Mouse (Mus musculus) liver, embryonic 16.5 days (tissue): Measurements from ENCODE around the gene Pde9a. TPM values are rescaled to one million over a fixed set of nuclear protein-coding genes. Genes with fewer than 3 reads are reported as not detected.

ENCODE experiments used
- ATAC-seq: fragments of 200-750 bp; cut with Nextera tagmentation; 2 replicates; pipeline ENCODE4 v1.8.0; 2017; ENCODE audit warnings: low read depth, mild to moderate bottlenecking, moderate number of reproducible peaks, moderate library complexity
- H3K27ac ChIP-seq: fragments of 300-500 bp; sonication (generic); 2 replicates; pipeline ENCODE4 v1.5.1; 2014; ENCODE audit warnings: mild to moderate bottlenecking, low read length
- H3K27me3 ChIP-seq: fragments of 300-500 bp; sonication (generic); 2 replicates; pipeline ENCODE4 v1.6.1; 2014; ENCODE audit warnings: low read depth, low read length, mixed read lengths; ENCODE audit not compliant: control insufficient read depth, insufficient read depth
- H3K36me3 ChIP-seq: fragments of 300-500 bp; sonication (generic); 2 replicates; pipeline ENCODE4 v1.6.1; 2014; ENCODE audit warnings: mild to moderate bottlenecking; ENCODE audit not compliant: control insufficient read depth, insufficient read depth
- H3K4me1 ChIP-seq: fragments of 300-500 bp; sonication (generic); 2 replicates; pipeline ENCODE4 v1.6.1; 2014; ENCODE audit warnings: low read depth, low read length, mixed read lengths; ENCODE audit not compliant: control insufficient read depth
- H3K4me2 ChIP-seq: fragments of 300-500 bp; sonication (generic); 2 replicates; pipeline ENCODE4 v1.6.1; 2014; ENCODE audit warnings: low read depth, low read length, mixed read lengths
- H3K4me3 ChIP-seq: fragments of 300-500 bp; sonication (generic); 2 replicates; pipeline ENCODE4 v1.5.1; 2014; ENCODE audit warnings: low read depth, mild to moderate bottlenecking, low read length
- H3K9ac ChIP-seq: fragments of 300-500 bp; sonication (generic); 2 replicates; pipeline ENCODE4 v1.6.1; 2014; ENCODE audit warnings: low read depth, low read length
- H3K9me3 ChIP-seq: fragments of 300-500 bp; sonication (generic); replicated peaks from 2 replicates; pipeline ENCODE4 v1.6.1; 2016; ENCODE audit warnings: low read length; ENCODE audit not compliant: control insufficient read depth
- WGBS: fragments of 180-500 bp; shearing (Covaris S2); extraction: QIAGEN DNeasy Blood & Tissue Kit; methylation state at CpG from one replicate; pipeline ENCODE4 v1.1.7; 2014; ENCODE audit not compliant: insufficient replicate concordance; 5-methylcytosine and 5-hydroxymethylcytosine counted together
- polyA plus RNA-seq: library from polyadenylated mRNA; unstranded; fragments of >200 nt; fragmentation: Nextera tagmentation; extraction: Ambion mirVana; gene quantifications from 2 replicates; pipeline ENCODE4 v1.2.1, GENCODE M21; 2015

The Pde9a gene
- polyA plus RNA-seq, 1 experiment from 2014 or later: 4.0 TPM

DNA sequence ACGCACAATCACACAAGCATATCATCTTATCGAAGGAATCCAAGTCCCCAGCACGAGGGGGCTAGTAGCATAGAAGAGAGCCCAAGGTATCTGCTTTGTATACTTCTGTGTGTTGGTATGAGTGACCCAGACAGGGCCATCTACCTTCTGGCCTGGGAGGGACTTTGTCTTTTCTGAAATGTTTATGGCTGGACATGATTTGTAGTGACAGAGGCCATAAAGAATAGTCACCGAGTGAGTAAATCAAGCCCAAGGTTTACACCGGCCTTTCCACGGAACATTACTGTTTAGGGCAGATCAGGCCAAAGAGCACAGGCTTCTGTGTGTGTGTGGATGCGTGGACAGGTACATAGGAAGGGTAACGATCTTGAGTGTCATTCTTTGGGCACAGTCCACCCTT lies 6.1 kb upstream of the Pde9a start:
- WGBS: 47% methylated on average over 8 of the region's 8 CpGs
- H3K36me3 ChIP-seq: no peaks in the 10 kb centered on the region
- H3K4me3 ChIP-seq: no peak overlapping the region
- no peaks in the 10 kb centered on the region for H3K4me1 ChIP-seq
- ATAC-seq: no peak
- no peaks in the 10 kb centered on the region for H3K27me3 ChIP-seq
- no peak overlapping the region for H3K9ac ChIP-seq
- no peak overlapping the region for H3K27ac ChIP-seq
- H3K9me3 ChIP-seq: no peaks in the 10 kb centered on the region
- H3K4me2 ChIP-seq: no peak overlapping the region

DNA sequence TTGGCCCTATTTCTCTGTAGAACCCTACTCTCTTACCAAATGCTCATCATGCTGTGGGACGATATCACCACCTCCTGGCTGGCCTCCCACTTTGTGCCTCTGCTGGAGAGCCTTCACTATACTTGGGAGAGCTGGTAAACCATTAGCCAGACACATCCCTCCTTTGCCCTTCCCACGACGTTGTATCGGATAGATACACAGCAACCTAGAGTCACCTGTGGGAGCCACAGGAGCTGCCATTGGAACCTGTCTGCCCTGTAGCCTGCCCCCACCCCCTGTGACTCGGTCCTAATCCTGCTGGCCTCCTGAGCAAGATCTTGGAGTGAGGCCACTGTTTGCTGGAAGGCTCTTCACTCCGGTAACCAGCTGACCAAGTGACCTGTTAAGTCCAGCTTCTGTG lies 2.7 kb upstream of the Pde9a start:
- no peaks in the 10 kb centered on the region for H3K4me1 ChIP-seq
- H3K4me3 ChIP-seq: no peak overlapping the region
- H3K9ac ChIP-seq: no peak overlapping the region
- no peaks in the 10 kb centered on the region for H3K36me3 ChIP-seq
- 52% methylated on average over 6 of the region's 6 CpGs for WGBS
- H3K27me3 ChIP-seq: peaks cover 19% of the 10 kb centered on the region
- ATAC-seq: no peak; the same call in 1 of the 2 replicates
- no peak overlapping the region for H3K27ac ChIP-seq
- H3K9me3 ChIP-seq: no peaks in the 10 kb centered on the region
- no peak overlapping the region for H3K4me2 ChIP-seq

DNA sequence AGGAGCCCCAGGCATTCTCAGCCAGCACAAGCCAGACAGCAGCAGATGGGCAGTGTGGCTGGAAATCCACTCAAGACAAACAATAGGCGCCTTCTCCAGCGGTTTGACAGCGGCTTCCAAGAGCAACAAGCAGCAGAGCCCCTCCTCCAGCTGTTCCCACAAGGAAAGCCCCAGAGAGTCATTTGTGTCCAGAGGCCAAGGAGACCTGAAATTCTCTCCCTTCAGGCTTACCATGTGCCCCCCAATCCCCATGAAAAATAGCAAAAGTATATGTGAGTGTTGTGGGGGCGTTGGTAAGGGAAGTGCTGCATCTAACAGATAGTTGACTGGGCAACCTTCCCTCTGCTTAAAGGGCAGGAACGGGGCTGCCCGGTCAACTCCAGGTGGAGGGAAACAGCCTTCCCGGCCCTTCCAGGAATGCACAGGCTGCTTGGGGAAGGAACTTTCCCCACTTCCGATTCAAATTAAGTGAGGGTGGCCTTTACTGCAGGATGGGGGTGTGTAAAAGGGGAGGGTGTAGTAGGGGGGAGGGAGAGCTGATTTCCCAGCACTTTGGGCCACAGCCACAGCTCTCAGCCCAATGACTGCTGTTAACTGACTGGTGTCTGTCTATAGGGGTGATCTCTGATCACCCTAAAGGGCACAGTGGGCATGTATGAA lies 912 bp upstream of the Pde9a start:
- H3K36me3 ChIP-seq: no peaks in the 10 kb centered on the region
- no peak overlapping the region for H3K4me3 ChIP-seq
- H3K9ac ChIP-seq: no peak overlapping the region
- WGBS: 25% methylated on average over 8 of the region's 8 CpGs
- no peaks in the 10 kb centered on the region for H3K4me1 ChIP-seq
- no peak overlapping the region for H3K27ac ChIP-seq
- H3K9me3 ChIP-seq: no peaks in the 10 kb centered on the region
- H3K27me3 ChIP-seq: peaks cover 19% of the 10 kb centered on the region
- H3K4me2 ChIP-seq: no peak overlapping the region
- ATAC-seq: no peak

DNA sequence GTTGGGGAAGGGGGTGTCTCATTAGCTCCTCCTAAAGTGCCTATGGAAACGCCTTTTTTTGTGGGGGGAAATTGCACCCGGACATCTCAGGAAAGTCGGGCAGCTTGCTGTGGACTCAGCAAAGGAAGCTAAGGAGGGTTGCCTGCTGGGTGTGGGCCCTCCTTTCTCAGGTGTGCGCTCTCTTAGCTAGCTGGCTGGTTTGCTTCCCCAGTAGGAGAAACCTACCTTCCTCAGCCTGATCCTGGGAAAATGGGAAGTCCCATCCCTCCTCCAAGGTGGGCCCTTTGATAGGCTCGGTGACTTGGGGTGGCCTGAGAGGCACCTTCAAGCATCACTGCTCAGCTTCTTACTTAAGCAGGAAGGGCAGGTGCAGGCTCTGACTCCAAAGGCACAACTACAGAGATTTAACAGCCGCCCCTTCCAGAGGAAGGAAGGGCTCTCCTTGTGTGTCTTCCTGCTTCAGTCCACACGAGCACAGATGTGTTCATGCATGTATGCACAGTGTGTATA lies 811 bp downstream of the Pde9a start:
- Histone ChIP-seq H3K9me3 (no peaks in the 10 kb centered on the region), H3K27me3 (peaks cover 19% of the 10 kb centered on the region), H3K27ac (no peak overlapping the region), H3K4me2 (peak overlapping the region; percentile 64), H3K36me3 (no peaks in the 10 kb centered on the region), H3K4me1 (no peaks in the 10 kb centered on the region), H3K4me3 (peak overlapping the region; percentile 59), H3K9ac (peak overlapping the region; percentile 59)
- no peak for ATAC-seq
- 9% methylated on average over 7 of the region's 7 CpGs for WGBS

DNA sequence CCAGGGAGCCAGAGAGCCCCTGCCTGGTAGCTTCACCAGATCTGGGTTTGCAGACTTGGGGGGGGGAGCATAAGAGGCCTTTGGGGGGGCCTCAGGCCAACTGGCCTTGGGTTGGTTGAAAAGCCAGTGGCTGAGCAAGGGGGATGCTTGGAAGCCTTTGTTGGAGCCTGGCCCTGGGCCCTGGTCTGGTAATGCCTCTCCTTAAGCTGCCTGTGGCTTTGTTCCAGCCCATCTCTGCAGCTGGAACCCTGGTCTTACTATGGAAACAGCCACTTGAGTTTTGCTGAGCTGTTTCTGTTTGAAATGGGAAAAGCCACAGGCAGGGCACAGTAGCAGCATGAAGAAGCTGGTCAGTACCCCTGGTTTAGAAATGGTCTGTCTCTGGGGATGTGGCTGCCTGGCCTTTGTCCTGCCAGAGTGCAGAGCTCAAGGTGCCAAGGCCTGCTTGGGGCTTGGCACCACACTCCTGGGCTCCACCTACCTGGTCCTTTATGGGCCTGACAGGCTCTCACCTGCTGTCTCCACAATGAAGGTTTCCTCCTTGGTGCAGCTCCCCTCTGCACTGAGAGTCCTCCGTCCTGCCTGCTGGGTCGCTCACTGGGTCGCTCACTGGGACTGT lies 3.5 kb downstream of the Pde9a start:
- 48% methylated on average over 3 of the region's 3 CpGs for WGBS
- no peak for ATAC-seq
- Histone ChIP-seq H3K27me3 (peaks cover 19% of the 10 kb centered on the region), H3K36me3 (no peaks in the 10 kb centered on the region), H3K4me2 (no peak overlapping the region), H3K27ac (no peak overlapping the region), H3K9me3 (no peaks in the 10 kb centered on the region), H3K9ac (no peak overlapping the region), H3K4me3 (no peak overlapping the region), H3K4me1 (no peaks in the 10 kb centered on the region)

DNA sequence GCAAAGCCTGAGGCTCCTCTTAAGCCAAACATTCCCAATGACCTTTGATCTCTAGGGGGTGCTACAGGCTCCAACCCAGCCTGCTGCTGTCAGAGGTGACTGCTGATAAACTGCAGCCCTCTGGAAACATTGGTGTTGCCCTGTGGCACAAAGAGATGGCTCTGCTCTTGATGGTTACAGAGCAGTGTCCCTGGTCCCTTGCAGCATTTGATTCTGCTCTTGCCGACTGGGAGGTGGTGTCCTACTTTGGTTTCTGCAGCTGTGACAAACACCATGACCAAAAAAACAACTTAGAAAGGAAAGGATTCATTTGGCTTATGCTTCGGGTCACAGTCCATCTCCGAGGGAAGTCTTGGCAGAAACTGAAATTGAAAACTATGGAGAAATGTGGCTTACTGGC lies 5.5 kb downstream of the Pde9a start:
- WGBS: 42% methylated on average over 3 of the region's 3 CpGs
- no peaks in the 10 kb centered on the region for H3K9me3 ChIP-seq
- H3K4me3 ChIP-seq: no peak overlapping the region
- no peaks in the 10 kb centered on the region for H3K4me1 ChIP-seq
- ATAC-seq: 0 out of 2 replicates have a peak, but pooled peaks have one; percentile 41
- H3K36me3 ChIP-seq: no peaks in the 10 kb centered on the region
- H3K27me3 ChIP-seq: peaks cover 11% of the 10 kb centered on the region
- no peak overlapping the region for H3K27ac ChIP-seq
- no peak overlapping the region for H3K4me2 ChIP-seq
- H3K9ac ChIP-seq: no peak overlapping the region

DNA sequence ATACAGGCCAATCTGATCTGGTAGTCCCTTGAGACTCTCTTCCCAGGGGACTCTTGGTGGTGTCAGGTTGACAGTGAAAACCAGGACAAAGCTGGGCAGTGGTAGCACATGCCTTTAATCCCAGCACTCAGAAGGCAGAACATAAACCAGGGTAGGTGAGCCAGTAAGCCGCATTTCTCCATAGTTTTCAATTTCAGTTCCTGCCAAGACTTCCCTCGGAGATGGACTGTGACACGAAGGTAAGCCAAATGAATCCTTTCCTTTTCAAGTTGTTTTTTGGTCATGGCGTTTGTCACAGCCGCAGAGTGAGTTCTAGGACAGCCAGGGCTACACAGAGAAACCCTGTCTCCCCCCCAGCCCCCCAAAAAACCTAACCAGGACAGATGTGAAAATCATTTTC lies 6.0 kb downstream of the Pde9a start:
- H3K4me2 ChIP-seq: no peak overlapping the region
- no peaks in the 10 kb centered on the region for H3K9me3 ChIP-seq
- no peaks in the 10 kb centered on the region for H3K36me3 ChIP-seq
- no peak overlapping the region for H3K27ac ChIP-seq
- H3K4me1 ChIP-seq: no peaks in the 10 kb centered on the region
- ATAC-seq: no peak
- no peak overlapping the region for H3K9ac ChIP-seq
- 59% methylated on average over 5 of the region's 5 CpGs for WGBS
- peaks cover 5% of the 10 kb centered on the region for H3K27me3 ChIP-seq
- H3K4me3 ChIP-seq: no peak overlapping the region

DNA sequence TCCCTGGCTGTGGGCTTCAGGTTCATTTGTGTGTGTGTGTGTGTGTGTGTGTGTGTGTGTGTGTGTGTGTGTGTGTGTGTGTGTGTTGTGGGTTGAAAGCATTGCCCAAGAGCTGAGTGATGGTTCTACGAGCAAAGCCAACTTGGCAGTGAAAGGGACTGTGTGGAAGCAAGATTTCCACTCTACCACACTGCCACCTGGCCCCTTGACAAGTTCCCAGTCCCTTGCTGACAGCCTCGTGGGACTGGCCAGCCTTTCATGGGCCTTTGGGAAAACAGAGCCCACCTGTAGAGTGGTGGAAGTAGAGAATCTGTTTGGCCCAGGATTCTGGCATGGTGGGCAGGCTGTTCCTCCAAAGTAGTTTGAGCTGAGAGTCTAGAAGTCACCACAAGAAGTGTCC lies 7.8 kb downstream of the Pde9a start:
- H3K27me3 ChIP-seq: no peaks in the 10 kb centered on the region
- 46% methylated on average over 2 of the region's 2 CpGs for WGBS
- H3K4me3 ChIP-seq: no peak overlapping the region
- ATAC-seq: no peak
- H3K36me3 ChIP-seq: no peaks in the 10 kb centered on the region
- no peaks in the 10 kb centered on the region for H3K9me3 ChIP-seq
- no peaks in the 10 kb centered on the region for H3K4me1 ChIP-seq
- H3K27ac ChIP-seq: no peak overlapping the region
- H3K9ac ChIP-seq: no peak overlapping the region
- H3K4me2 ChIP-seq: no peak overlapping the region

DNA sequence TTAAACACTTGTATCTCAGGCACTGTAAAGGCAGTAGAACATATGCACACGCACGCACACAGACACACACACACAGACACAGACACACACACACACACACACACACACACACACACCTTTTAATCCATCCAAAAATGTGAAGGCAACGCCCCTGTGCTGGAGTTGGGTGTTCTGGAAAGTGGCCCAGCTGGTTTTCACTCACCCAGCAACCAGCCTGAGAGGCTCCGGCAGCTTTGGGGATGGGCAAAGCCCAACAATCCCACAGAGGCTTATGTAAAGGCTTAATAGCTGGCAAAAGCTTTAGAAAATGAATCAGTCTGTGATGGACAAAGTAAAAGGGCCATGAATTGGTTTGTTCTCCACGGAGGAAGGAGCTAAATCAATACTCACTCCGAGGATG lies 14.3 kb downstream of the Pde9a start:
- no peaks in the 10 kb centered on the region for H3K9me3 ChIP-seq
- H3K4me2 ChIP-seq: no peak overlapping the region
- no peaks in the 10 kb centered on the region for H3K36me3 ChIP-seq
- no peak overlapping the region for H3K27ac ChIP-seq
- no peak overlapping the region for H3K4me3 ChIP-seq
- H3K9ac ChIP-seq: no peak overlapping the region
- 66% methylated on average over 6 of the region's 6 CpGs for WGBS
- ATAC-seq: no peak
- no peaks in the 10 kb centered on the region for H3K27me3 ChIP-seq
- H3K4me1 ChIP-seq: no peaks in the 10 kb centered on the region
